Mouse (Mus musculus) embryonic facial prominence, embryonic 12.5 days (tissue): ENCODE measurements around the gene Msi2. TPM values are rescaled to one million over a fixed set of nuclear protein-coding genes. Genes with fewer than 3 reads are reported as not detected.

Experiments
- ATAC-seq: fragments of 200-750 bp; cut with Nextera tagmentation; 2 replicates; pipeline ENCODE4 v1.8.0; 2017; ENCODE audit not compliant: insufficient number of reproducible peaks, insufficient read depth, low FRiP score, low TSS enrichment
- H3K27ac ChIP-seq: fragments of 300-500 bp; sonication (generic); 2 replicates; pipeline ENCODE4 v1.5.1; 2016; ENCODE audit warnings: mild to moderate bottlenecking
- H3K27me3 ChIP-seq: fragments of 300-500 bp; sonication (generic); 2 replicates; pipeline ENCODE4 v1.6.1; 2016; ENCODE audit warnings: mild to moderate bottlenecking, moderate library complexity
- H3K36me3 ChIP-seq: fragments of 300-500 bp; sonication (generic); 2 replicates; pipeline ENCODE4 v1.6.1; 2016; ENCODE audit warnings: mild to moderate bottlenecking
- H3K4me1 ChIP-seq: fragments of 300-500 bp; sonication (generic); 2 replicates; pipeline ENCODE4 v1.6.1; 2016
- H3K4me2 ChIP-seq: fragments of 300-500 bp; sonication (generic); replicated peaks from 2 replicates; pipeline ENCODE4 v1.6.1; 2016; ENCODE audit warnings: mild to moderate bottlenecking, moderate library complexity
- H3K4me3 ChIP-seq: fragments of 300-500 bp; sonication (generic); 2 replicates; pipeline ENCODE4 v1.5.1; 2016; ENCODE audit warnings: mild to moderate bottlenecking
- H3K9ac ChIP-seq: fragments of 300-500 bp; sonication (generic); 2 replicates; pipeline ENCODE4 v1.6.1; 2016; ENCODE audit warnings: mild to moderate bottlenecking, moderate library complexity
- H3K9me3 ChIP-seq: fragments of 300-500 bp; sonication (generic); 2 replicates; pipeline ENCODE4 v1.6.1; 2016; ENCODE audit warnings: mild to moderate bottlenecking, moderate library complexity
- WGBS: fragments of 180-500 bp; shearing (Covaris S2); methylation state at CpG from one replicate; pipeline ENCODE4 v1.1.7; 2016; 5-methylcytosine and 5-hydroxymethylcytosine counted together
- polyA plus RNA-seq: library from polyadenylated mRNA; unstranded; fragments of >200 nt; fragmentation: Nextera tagmentation; extraction: Ambion mirVana; gene quantifications from 2 replicates; pipeline ENCODE4 v1.2.1, GENCODE M21; 2016

Gene Msi2
- polyA plus RNA-seq, 1 experiment from 2014 or later = 22.0 TPM

DNA sequence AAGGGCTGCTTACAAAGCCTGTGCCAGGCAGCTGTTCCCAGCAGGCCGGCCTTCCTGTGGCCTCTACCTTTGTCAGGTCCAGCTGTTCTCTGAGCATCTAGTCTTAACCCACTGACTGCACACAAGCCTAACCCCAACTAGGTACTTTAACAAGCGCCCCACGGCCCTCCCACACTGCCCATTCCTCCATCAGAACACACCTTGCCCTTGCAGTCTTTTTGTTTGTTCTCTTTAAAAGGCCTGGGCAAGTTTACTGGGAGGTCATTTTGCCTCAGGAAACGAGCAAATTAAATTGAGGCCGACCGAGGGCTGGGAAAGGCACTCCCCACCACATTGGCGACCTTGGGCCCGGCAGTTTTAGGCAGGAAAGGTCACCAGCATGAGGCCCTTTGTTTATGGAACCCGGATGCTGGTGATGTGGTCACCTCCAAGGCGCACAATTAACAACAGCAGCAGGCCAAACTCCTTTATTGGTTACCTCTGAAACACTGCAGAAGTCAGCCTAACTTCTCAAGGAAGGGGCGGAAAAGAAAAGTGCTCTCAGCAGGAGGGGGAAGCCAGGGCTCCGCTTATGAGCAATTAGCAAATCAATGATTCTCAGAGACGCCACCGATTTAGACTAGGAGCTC, 28.4 kb downstream of the Msi2 start:
- no peak for ATAC-seq
- Histone ChIP-seq H3K9ac (no peak overlapping the region; the same call in 1 of the 2 replicates), H3K4me3 (no peak overlapping the region)

DNA sequence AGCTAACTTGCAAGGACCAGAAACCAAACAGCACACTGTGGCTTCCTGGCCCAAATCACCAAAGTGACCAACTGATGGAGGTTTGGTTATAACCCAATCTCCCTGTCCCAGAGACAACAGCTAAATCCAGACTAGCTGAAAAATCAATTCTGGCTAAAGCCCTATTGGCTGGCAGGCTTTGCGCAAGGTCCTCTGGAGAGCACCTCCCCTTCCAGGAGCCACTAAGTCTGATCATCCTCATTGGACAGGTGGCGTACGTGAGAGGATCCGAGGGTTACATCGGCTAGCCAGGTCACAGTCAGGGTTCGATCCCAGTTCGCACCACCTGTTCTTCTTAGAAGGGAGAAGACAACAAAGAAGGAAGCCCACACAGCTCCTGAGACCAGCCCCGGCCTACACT, 29.7 kb downstream of the Msi2 start:
- no peak overlapping the region for H3K27ac ChIP-seq
- peaks cover 60% of the 10 kb centered on the region for H3K4me1 ChIP-seq
- WGBS = 95% methylated on average over 8 of the region's 8 CpGs

More for the DNA sequence above, 28.4 kb downstream of the Msi2 start:
- Histone ChIP-seq H3K9me3 (no peaks in the 10 kb centered on the region), H3K36me3 (peaks cover 29% of the 10 kb centered on the region), H3K27me3 (no peaks in the 10 kb centered on the region), H3K4me2 (0 out of 2 replicates have a peak overlapping the region, but pooled peaks have one; percentile 5), H3K4me1 (peaks cover 64% of the 10 kb centered on the region), H3K27ac (peak overlapping the region; percentile 63)
- WGBS = 12% methylated on average over 14 of the region's 14 CpGs

DNA sequence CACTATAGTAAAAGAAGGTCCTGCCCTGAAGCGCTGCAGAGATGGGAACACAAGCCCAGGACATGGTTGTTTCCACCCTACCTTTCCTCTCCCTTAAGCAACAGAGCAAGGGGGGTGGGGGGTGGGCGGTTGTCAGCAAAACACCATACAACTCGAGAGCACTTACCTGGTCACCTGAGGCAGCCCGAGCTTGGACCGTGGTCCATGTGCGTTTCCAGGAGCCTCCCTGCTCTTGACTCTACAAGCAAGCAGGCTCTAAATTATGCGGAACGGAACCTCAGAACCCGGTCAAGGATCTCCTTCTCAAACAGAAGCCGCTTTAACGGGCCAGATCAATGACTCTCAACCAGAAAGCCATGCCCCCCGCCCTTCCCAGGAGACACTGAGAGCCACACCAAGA, 30.6 kb downstream of the Msi2 start:
- Histone ChIP-seq H3K9ac (no peak overlapping the region), H3K9me3 (no peaks in the 10 kb centered on the region), H3K36me3 (peaks cover 29% of the 10 kb centered on the region), H3K4me3 (no peak overlapping the region), H3K4me2 (no peak overlapping the region), H3K27ac (no peak overlapping the region), H3K4me1 (peaks cover 61% of the 10 kb centered on the region), H3K27me3 (no peaks in the 10 kb centered on the region)
- ATAC-seq = no peak
- WGBS = 91% methylated on average over 12 of the region's 12 CpGs

More for the DNA sequence above, 29.7 kb downstream of the Msi2 start:
- Histone ChIP-seq H3K36me3 (peaks cover 29% of the 10 kb centered on the region), H3K4me3 (no peak overlapping the region), H3K9ac (no peak overlapping the region), H3K27me3 (no peaks in the 10 kb centered on the region), H3K9me3 (no peaks in the 10 kb centered on the region), H3K4me2 (no peak overlapping the region)
- no peak for ATAC-seq

DNA sequence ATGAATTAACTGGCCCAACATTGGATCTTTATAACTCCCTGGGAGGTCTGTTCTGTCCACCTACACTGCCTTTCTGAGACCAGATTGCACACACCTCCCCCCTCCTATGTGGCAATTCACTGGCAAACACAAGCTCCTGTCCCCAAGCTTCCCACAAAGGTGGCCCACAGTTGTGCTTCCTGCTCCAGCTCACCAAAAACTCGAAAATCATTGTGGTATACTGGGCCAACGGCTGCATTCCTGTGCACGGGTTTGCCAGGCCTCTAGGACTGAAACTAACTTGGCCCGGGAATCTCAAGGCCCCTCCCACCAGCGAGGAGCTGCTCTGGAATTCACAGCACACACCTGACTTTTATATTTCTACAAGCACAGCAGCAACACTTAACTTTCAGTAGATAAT, 31.3 kb downstream of the Msi2 start:
- H3K4me3 ChIP-seq = no peak overlapping the region
- H3K9ac ChIP-seq = no peak overlapping the region
- WGBS = 65% methylated on average over 5 of the region's 5 CpGs
- H3K9me3 ChIP-seq = no peaks in the 10 kb centered on the region
- ATAC-seq = no peak
- no peak overlapping the region for H3K27ac ChIP-seq
- H3K4me1 ChIP-seq = peaks cover 60% of the 10 kb centered on the region
- peaks cover 29% of the 10 kb centered on the region for H3K36me3 ChIP-seq
- no peak overlapping the region for H3K4me2 ChIP-seq
- H3K27me3 ChIP-seq = no peaks in the 10 kb centered on the region

DNA sequence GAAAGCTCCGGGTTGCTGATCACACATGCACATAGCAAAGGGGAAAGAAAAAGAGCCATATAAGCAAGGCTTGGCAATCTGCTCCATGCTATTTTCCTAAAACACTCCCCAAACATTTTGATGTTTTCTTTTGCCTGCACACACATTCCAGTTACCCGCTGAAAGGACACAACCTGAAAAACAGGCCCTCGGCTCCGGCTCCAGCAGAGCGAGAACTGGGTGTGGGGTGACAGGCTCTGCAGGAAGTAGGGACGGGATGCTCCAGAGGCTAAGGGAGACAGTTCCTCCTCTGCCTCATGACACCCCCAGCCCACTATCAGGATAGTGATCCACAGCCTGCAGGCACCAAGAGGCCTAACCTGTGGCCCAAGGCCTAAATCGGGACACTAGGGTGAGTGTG, 32.3 kb downstream of the Msi2 start:
- peaks cover 29% of the 10 kb centered on the region for H3K36me3 ChIP-seq
- no peak for ATAC-seq
- no peaks in the 10 kb centered on the region for H3K9me3 ChIP-seq
- no peaks in the 10 kb centered on the region for H3K27me3 ChIP-seq
- no peak overlapping the region for H3K4me2 ChIP-seq
- WGBS = 76% methylated on average over 7 of the region's 7 CpGs
- H3K4me3 ChIP-seq = no peak overlapping the region
- H3K27ac ChIP-seq = no peak overlapping the region
- no peak overlapping the region for H3K9ac ChIP-seq
- H3K4me1 ChIP-seq = peaks cover 51% of the 10 kb centered on the region

DNA sequence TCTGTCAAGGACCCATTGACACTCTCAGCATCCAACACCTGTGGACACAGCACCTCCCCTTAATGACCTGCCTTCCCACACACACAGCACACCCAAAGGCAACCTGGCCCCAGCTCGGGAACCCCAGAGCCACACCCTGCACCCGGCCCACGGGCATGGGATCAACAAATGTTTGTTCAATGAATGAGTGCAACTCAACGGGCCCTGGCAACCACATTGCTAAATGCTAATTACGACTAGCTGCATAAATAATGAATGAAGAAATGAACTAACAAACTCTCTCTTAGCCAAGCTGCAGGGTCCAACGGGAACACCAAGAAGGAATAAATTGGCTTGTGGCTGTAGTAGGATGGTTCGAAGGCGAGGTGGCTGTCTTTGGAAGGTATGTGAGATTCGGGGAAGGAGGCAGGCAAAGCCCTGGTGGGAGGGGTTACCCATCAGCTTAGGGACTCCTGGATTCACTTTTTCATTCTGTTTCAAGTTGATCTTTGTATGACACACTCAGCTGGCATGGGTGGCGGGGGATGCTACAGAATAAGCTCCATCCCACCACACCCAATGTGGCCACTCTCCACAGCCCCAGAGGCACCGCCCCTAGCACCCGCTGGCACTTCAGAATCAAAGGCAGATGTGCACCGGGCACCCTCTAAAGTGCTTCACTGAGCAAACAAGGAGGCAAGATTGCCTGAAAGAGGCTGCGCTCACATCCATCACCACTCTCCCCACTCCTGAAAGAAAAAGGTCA, 35.1 kb downstream of the Msi2 start:
- Histone ChIP-seq H3K27me3 (no peaks in the 10 kb centered on the region), H3K27ac (no peak overlapping the region), H3K4me3 (no peak overlapping the region), H3K9me3 (no peaks in the 10 kb centered on the region), H3K9ac (no peak overlapping the region), H3K36me3 (peaks cover 36% of the 10 kb centered on the region), H3K4me2 (no peak overlapping the region), H3K4me1 (peaks cover 30% of the 10 kb centered on the region)
- no peak for ATAC-seq
- 72% methylated on average over 14 of the region's 14 CpGs for WGBS

DNA sequence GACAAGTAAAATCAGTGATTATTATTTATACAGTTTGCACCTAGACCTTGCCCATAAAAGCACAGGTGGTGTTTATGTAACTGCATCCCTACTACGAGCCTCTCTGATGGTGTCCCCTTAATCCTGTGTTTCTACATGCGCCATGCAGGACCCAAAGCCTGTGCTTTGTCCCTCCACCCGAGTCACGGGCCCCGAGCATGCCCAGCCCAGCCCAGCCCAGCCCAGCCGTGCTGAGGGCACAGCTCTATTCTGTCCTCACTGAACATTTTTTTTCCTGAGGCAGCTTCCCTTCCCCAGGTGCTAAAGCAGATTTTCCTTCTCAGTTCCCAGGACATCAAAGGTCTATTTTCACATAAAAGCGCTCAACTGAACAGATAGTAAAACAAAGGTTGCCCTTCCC, 41.0 kb downstream of the Msi2 start:
- no peaks in the 10 kb centered on the region for H3K27me3 ChIP-seq
- no peak overlapping the region for H3K4me2 ChIP-seq
- no peak for ATAC-seq
- no peak overlapping the region for H3K4me3 ChIP-seq
- WGBS = 80% methylated on average over 7 of the region's 7 CpGs
- H3K4me1 ChIP-seq = 0 out of 2 replicates have a peak, but pooled peaks cover 2% of the 10 kb centered on the region
- no peak overlapping the region for H3K9ac ChIP-seq
- no peaks in the 10 kb centered on the region for H3K9me3 ChIP-seq
- H3K36me3 ChIP-seq = peaks cover 50% of the 10 kb centered on the region
- no peak overlapping the region for H3K27ac ChIP-seq

DNA sequence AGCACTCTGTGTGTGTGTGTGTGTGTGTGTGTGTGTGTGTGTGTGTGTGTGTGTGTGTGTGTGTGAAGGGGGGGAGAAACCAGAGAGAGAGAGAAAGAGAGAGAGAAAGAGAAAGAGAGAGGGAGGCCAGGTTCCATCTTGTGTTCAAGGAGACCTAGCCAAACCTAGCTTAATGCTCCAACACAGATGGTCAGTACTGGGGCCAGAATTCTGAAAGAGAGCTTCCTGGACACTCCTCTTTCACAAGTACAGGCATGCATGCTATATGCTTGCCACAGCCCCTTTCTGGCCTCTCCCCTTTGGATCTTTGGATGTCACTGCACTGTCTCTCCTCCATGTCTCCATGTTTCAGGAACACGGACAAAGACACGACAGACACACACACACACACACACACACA, 41.7 kb downstream of the Msi2 start:
- Histone ChIP-seq H3K9me3 (no peaks in the 10 kb centered on the region), H3K27me3 (no peaks in the 10 kb centered on the region), H3K27ac (no peak overlapping the region), H3K36me3 (peaks cover 53% of the 10 kb centered on the region), H3K4me3 (no peak overlapping the region), H3K4me2 (no peak overlapping the region), H3K4me1 (no peaks in the 10 kb centered on the region), H3K9ac (no peak overlapping the region)
- WGBS = 79% methylated on average over 2 of the region's 2 CpGs
- ATAC-seq = no peak

DNA sequence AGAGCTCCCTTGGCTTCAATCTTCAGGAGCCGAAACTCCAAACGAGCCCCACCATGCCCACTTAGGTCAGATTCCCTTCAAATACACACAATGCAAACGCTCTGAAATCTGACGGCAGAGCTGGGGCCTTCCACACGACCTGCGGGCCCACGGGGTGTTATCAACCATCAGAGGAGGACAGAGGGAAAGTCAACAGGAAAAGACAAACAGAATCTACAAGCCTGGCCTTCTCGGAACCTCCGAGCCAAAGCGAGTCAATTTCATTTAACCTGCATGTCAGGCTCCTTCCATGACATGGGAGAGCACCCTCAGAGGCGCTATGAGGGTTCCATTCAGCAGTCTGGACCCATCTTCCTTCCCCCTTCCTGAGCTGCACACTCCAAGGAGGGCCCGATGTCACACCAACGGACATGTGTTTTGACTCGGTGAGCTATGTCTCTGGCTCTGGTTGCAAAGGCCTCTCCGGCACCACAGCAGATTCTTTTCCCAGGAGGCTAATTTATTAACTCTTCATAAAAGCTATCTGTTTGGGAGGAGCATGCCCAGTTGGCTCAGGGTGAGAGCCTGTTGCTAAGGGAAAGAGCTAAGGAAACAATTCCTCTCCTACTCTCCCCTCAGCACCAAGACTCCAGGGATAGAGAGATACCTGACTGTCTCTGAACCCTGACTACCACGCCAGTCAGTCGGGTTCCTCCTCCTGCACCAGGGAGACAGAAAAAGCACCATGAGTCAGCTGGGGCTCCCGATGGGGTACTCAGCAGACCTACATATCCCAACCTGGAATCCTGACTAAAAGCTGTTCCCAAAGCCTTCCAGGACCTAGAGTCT, 42.6 kb downstream of the Msi2 start:
- Histone ChIP-seq H3K27me3 (no peaks in the 10 kb centered on the region), H3K4me3 (no peak overlapping the region), H3K27ac (0 out of 2 replicates have a peak overlapping the region, but pooled peaks have one; percentile 3), H3K4me2 (no peak overlapping the region), H3K9ac (no peak overlapping the region), H3K4me1 (no peaks in the 10 kb centered on the region), H3K36me3 (peaks cover 60% of the 10 kb centered on the region), H3K9me3 (no peaks in the 10 kb centered on the region)
- WGBS = 86% methylated on average over 18 of the region's 18 CpGs
- no peak for ATAC-seq

DNA sequence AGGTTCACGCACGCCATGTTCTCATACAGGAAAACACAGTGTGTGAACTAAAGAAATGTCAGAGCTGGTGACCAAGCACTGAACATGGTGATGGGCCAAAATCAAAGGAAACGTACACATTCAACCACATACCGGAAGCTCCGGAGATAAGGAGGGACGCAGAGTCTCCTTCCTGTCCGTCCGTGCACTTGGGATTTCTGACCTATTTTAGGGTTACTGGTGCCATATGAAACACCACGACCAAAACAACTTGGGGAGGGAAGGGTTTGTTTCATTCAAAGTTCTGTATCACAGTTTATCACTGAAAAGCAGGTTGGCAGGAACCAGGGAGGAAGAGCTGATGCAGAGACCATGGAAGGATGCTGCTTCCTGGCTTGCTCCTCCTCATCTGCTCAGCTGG, 44.2 kb downstream of the Msi2 start:
- Histone ChIP-seq H3K4me3 (no peak overlapping the region), H3K9ac (no peak overlapping the region), H3K27me3 (no peaks in the 10 kb centered on the region), H3K4me1 (no peaks in the 10 kb centered on the region), H3K36me3 (peaks cover 64% of the 10 kb centered on the region), H3K4me2 (no peak overlapping the region), H3K27ac (no peak overlapping the region), H3K9me3 (no peaks in the 10 kb centered on the region)
- WGBS = 88% methylated on average over 9 of the region's 9 CpGs
- no peak for ATAC-seq

DNA sequence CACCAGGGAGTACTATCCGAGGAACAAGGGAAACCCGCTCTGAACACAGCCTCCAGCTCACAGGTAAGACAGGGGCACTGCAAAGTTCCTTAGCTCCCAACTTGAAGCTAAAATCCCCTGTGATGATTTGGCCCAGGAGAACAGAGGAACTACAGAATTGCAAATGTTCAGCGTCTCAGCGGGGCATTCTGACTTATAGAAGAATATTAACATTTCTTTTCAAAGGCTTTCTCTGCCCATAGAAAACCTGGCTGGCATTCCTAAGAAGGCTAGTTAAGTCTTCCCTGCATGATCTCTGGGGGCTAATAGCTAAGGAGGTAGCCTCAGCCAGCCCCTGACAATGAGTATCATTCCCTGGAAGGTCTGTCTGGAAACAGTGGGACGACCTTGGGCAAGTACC, 47.4 kb downstream of the Msi2 start:
- Histone ChIP-seq H3K27ac (no peak overlapping the region), H3K4me2 (no peak overlapping the region), H3K36me3 (peaks cover 80% of the 10 kb centered on the region), H3K4me1 (no peaks in the 10 kb centered on the region), H3K9ac (no peak overlapping the region), H3K27me3 (no peaks in the 10 kb centered on the region), H3K9me3 (no peaks in the 10 kb centered on the region), H3K4me3 (no peak overlapping the region)
- 70% methylated on average over 5 of the region's 5 CpGs for WGBS
- ATAC-seq = no peak
